Mouse (Mus musculus): ENCODE results near the gene Luc7l3. TPM values are rescaled to one million over a fixed set of nuclear protein-coding genes. Genes with fewer than 3 reads are reported as not detected.

Gene Luc7l3
- polyA plus RNA-seq, 1 experiment from 2014 or later: 165 TPM

GRCm38 (mm10) chr11:94347063-94347575 is 25.3 kb upstream of the Luc7l3 start:
- no peak overlapping the region for H3K27ac ChIP-seq
- ATAC-seq: no peak
- no peak overlapping the region for H3K4me2 ChIP-seq (replicated peaks)
- 93% methylated on average over 7 of the region's 7 CpGs for whole genome bisulfite sequencing
- no peak overlapping the region for H3K9ac ChIP-seq (replicated peaks)
- H3K36me3 ChIP-seq: no peaks in the 10 kb centered on the region
- no peaks in the 10 kb centered on the region; the same call in 1 of the 2 replicates for H3K27me3 ChIP-seq
- H3K9me3 ChIP-seq: no peaks in the 10 kb centered on the region
- peaks cover 27% of the 10 kb centered on the region for H3K4me1 ChIP-seq (replicated peaks)
- no peak overlapping the region for H3K4me3 ChIP-seq (replicated peaks)

GRCm38 (mm10) chr11:94346611-94347010 is 24.8 kb upstream of the Luc7l3 start:
- Histone ChIP-seq H3K9me3 (no peaks in the 10 kb centered on the region), H3K27me3 (no peaks in the 10 kb centered on the region; the same call in 1 of the 2 replicates), H3K36me3 (no peaks in the 10 kb centered on the region), H3K4me2 (replicated peaks) (no peak overlapping the region), H3K4me3 (replicated peaks) (no peak overlapping the region), H3K4me1 (replicated peaks) (peaks cover 32% of the 10 kb centered on the region), H3K27ac (no peak overlapping the region), H3K9ac (replicated peaks) (no peak overlapping the region)
- no peak for ATAC-seq
- 81% methylated on average over 3 of the region's 3 CpGs for WGBS

- H3K27ac ChIP-seq: no peak overlapping the region
- H3K9ac ChIP-seq (replicated peaks): no peak overlapping the region
- no peaks in the 10 kb centered on the region for H3K9me3 ChIP-seq
- H3K4me2 ChIP-seq (replicated peaks): no peak overlapping the region
- peaks cover 39% of the 10 kb centered on the region for H3K4me1 ChIP-seq (replicated peaks)
- H3K36me3 ChIP-seq: no peaks in the 10 kb centered on the region
- no peak for ATAC-seq
- WGBS: 92% methylated on average over 10 of the region's 10 CpGs
- H3K4me3 ChIP-seq (replicated peaks): no peak overlapping the region
- H3K27me3 ChIP-seq: no peaks in the 10 kb centered on the region; the same call in 1 of the 2 replicates
Observed at GRCm38 (mm10) chr11:94345926-94346325, 24.1 kb upstream of the Luc7l3 start.

GRCm38 (mm10) chr11:94344470-94344869 is 22.7 kb upstream of the Luc7l3 start:
- 58% methylated on average over 1 of the region's 1 CpGs for WGBS
- Histone ChIP-seq H3K4me1 (replicated peaks) (peaks cover 49% of the 10 kb centered on the region), H3K27ac (peak overlapping the region; percentile 37)

GRCm38 (mm10) chr11:94343955-94344358 is 22.2 kb upstream of the Luc7l3 start:
- 0 out of 2 replicates have a peak overlapping the region, but pooled peaks have one; percentile 1 for H3K4me2 ChIP-seq (replicated peaks)
- 0 out of 2 replicates have a peak overlapping the region, but pooled peaks have one; percentile 16 for H3K9ac ChIP-seq (replicated peaks)
- peaks cover 49% of the 10 kb centered on the region for H3K4me1 ChIP-seq (replicated peaks)
- peak overlapping the region; percentile 37 for H3K27ac ChIP-seq
- WGBS: 7% methylated on average over 5 of the region's 5 CpGs
- H3K36me3 ChIP-seq: peaks cover 10% of the 10 kb centered on the region
- H3K27me3 ChIP-seq: no peaks in the 10 kb centered on the region; the same call in 1 of the 2 replicates
- peak; percentile 55 for ATAC-seq
- H3K4me3 ChIP-seq (replicated peaks): no peak overlapping the region
- no peaks in the 10 kb centered on the region for H3K9me3 ChIP-seq

More at GRCm38 (mm10) chr11:94344470-94344869, 22.7 kb upstream of the Luc7l3 start:
- Histone ChIP-seq H3K36me3 (peaks cover 5% of the 10 kb centered on the region), H3K27me3 (no peaks in the 10 kb centered on the region; the same call in 1 of the 2 replicates), H3K4me2 (replicated peaks) (no peak overlapping the region), H3K4me3 (replicated peaks) (no peak overlapping the region), H3K9ac (replicated peaks) (0 out of 2 replicates have a peak overlapping the region, but pooled peaks have one; percentile 16), H3K9me3 (no peaks in the 10 kb centered on the region)
- ATAC-seq: no peak

GRCm38 (mm10) chr11:94342114-94342905 is 20.5 kb upstream of the Luc7l3 start:
- H3K9me3 ChIP-seq: no peaks in the 10 kb centered on the region
- no peak overlapping the region for H3K4me2 ChIP-seq (replicated peaks)
- peak overlapping the region; percentile 8; the same call in 1 of the 2 replicates for H3K9ac ChIP-seq (replicated peaks)
- peaks cover 49% of the 10 kb centered on the region for H3K4me1 ChIP-seq (replicated peaks)
- H3K4me3 ChIP-seq (replicated peaks): no peak overlapping the region
- H3K27me3 ChIP-seq: no peaks in the 10 kb centered on the region; the same call in 1 of the 2 replicates
- H3K27ac ChIP-seq: peak overlapping the region; percentile 32; the same call in 1 of the 2 replicates
- WGBS: 12% methylated on average over 13 of the region's 13 CpGs
- no peak for ATAC-seq
- peaks cover 24% of the 10 kb centered on the region for H3K36me3 ChIP-seq

GRCm38 (mm10) chr11:94340948-94341933 is 19.5 kb upstream of the Luc7l3 start:
- no peaks in the 10 kb centered on the region; the same call in 1 of the 2 replicates for H3K27me3 ChIP-seq
- no peak overlapping the region for H3K4me3 ChIP-seq (replicated peaks)
- ATAC-seq: no peak
- 54% methylated on average over 10 of the region's 10 CpGs for WGBS
- H3K27ac ChIP-seq: peak overlapping the region; percentile 32; the same call in 1 of the 2 replicates
- no peaks in the 10 kb centered on the region for H3K9me3 ChIP-seq
- peaks cover 49% of the 10 kb centered on the region for H3K4me1 ChIP-seq (replicated peaks)
- H3K9ac ChIP-seq (replicated peaks): peak overlapping the region; percentile 8; the same call in 1 of the 2 replicates
- H3K4me2 ChIP-seq (replicated peaks): no peak overlapping the region
- H3K36me3 ChIP-seq: peaks cover 24% of the 10 kb centered on the region

- Histone ChIP-seq H3K9me3 (no peaks in the 10 kb centered on the region), H3K9ac (replicated peaks) (no peak overlapping the region), H3K4me1 (replicated peaks) (peaks cover 49% of the 10 kb centered on the region), H3K4me3 (replicated peaks) (no peak overlapping the region), H3K27me3 (no peaks in the 10 kb centered on the region; the same call in 1 of the 2 replicates), H3K27ac (no peak overlapping the region), H3K36me3 (peaks cover 35% of the 10 kb centered on the region), H3K4me2 (replicated peaks) (no peak overlapping the region)
- peak; percentile 88 for ATAC-seq
- 55% methylated on average over 18 of the region's 18 CpGs for WGBS
Observed at GRCm38 (mm10) chr11:94339732-94340585, 18.2 kb upstream of the Luc7l3 start.

GRCm38 (mm10) chr11:94338347-94338746 is 16.6 kb upstream of the Luc7l3 start:
- Histone ChIP-seq H3K27ac (no peak overlapping the region), H3K9me3 (no peaks in the 10 kb centered on the region), H3K4me3 (replicated peaks) (no peak overlapping the region), H3K36me3 (peaks cover 45% of the 10 kb centered on the region), H3K9ac (replicated peaks) (no peak overlapping the region), H3K4me1 (replicated peaks) (peaks cover 34% of the 10 kb centered on the region), H3K4me2 (replicated peaks) (no peak overlapping the region), H3K27me3 (no peaks in the 10 kb centered on the region)
- WGBS: 89% methylated on average over 2 of the region's 2 CpGs
- ATAC-seq: no peak

- H3K9me3 ChIP-seq: no peaks in the 10 kb centered on the region
- no peaks in the 10 kb centered on the region for H3K27me3 ChIP-seq
- no peak overlapping the region for H3K9ac ChIP-seq (replicated peaks)
- peaks cover 21% of the 10 kb centered on the region for H3K4me1 ChIP-seq (replicated peaks)
- no peak overlapping the region for H3K4me2 ChIP-seq (replicated peaks)
- H3K36me3 ChIP-seq: peaks cover 45% of the 10 kb centered on the region
- no peak for ATAC-seq
- no peak overlapping the region for H3K27ac ChIP-seq
- H3K4me3 ChIP-seq (replicated peaks): no peak overlapping the region
Observed at GRCm38 (mm10) chr11:94336551-94336950, 14.8 kb upstream of the Luc7l3 start.
